Mouse (Mus musculus) adrenal gland, postnatal 10 days (tissue): ENCODE measurements around the gene Pcbp4. TPM values are rescaled to one million over a fixed set of nuclear protein-coding genes. Genes with fewer than 3 reads are reported as not detected.

Experiments
- DNase-seq: peaks from one replicate; pipeline ENCODE4 v3.0.0; 2021; ENCODE audit warnings: mixed read lengths
- total RNA-seq, 2 experiments: library from RNA; stranded (reverse); gene quantifications; 2 replicates each; pipeline ENCODE4 v1.2.3; 2021

Pcbp4 gene
- total RNA-seq, 2 experiments from 2014 or later = 28.6 to 42.5 TPM

DNA sequence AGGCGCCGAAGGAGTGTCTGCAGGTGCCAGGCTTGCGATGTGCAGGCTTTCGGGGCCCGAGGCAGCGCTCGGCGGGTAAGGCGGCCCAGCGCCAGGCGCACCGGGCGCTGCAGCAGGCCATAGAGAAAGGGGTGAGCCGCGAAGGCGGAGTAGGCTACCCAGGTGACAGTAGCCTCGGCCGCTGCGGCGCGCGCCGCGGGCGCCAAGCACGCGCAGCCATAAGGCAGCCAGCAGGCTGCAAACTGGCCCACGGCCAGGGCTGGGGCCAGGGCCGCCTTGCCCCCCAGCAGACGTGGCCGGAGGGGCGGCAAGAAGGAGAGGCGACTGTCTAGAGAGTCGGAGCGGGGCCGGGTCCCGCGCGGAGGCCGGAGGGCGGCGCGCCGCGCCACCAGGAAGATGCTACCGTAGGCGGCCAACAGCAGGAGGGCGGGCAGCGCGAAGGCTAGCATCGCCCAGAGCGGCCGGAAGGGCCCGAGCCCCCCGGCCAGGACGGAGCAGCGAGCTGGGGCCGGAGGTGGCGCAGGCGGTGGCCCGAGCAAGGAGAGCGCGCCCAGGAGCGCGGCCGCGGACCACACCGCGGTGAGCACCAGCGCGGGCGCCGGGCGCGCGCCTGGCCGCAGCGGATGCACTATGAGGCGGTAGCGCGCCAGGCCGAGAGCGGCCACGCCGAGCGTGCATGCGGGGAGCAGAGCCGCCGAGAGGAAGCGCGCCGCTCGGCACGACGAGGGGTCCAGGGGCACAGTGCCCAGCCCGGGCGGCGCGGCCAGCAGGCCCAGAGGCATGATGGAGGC, 11.9 kb downstream of the Pcbp4 start:
- DNase-seq = peak; percentile 71

GRCm38 (mm10) chr9:106465571-106466200, 12.6 kb downstream of the Pcbp4 start, which contains the start of gene Gpr62:
Gpr62 (minus strand) TSS chr9:106465938.
- peak; percentile 43 for DNase-seq

GRCm38 (mm10) chr9:106466721-106467120, 13.6 kb downstream of the Pcbp4 start:
- no peak for DNase-seq

- DNase-seq = no peak
These were observed 14.7 kb downstream of the Pcbp4 start for GRCm38 (mm10) chr9:106467746-106468145.

DNA sequence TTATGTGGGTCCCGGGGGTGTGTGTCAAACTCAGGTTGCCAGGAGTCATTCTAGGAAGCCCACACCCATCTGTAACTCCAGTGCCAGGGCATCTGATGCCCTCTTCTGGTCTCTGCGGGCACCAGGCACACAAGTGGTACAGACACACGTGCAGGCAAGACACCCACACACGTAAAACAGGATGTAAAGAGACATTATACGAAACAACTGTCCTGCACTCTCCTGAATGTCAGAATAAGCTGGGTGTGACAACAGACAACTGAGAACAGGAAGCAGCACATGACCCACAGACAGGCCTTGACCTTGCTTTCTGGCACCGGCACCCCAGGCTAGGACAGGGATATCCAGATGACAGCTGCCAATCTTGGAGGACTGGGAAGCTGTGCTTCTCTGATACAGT, 16.2 kb downstream of the Pcbp4 start:
- DNase-seq = no peak

DNA sequence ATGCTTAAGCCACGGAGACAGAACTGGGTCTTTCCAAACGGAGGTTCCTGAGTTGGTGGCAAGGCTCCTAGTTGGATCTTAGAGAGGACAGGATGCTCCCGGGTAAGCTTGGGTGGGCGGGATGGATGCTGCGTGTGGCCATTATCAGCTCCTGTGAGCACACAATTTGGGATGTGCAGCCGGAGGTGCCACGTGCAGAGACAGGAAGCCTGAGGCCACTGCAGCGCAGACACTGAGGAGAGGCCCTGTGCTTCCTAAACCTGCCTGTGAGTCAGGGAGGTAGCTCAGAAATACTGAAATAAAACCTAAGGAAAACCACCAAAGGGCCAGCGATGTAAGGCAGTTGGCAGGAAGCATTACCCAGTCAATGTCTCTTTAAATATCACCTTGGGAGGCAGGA, 16.7 kb downstream of the Pcbp4 start:
- no peak for DNase-seq

GRCm38 (mm10) chr9:106470991-106471750, 18.1 kb downstream of the Pcbp4 start:
- DNase-seq = no peak

DNA sequence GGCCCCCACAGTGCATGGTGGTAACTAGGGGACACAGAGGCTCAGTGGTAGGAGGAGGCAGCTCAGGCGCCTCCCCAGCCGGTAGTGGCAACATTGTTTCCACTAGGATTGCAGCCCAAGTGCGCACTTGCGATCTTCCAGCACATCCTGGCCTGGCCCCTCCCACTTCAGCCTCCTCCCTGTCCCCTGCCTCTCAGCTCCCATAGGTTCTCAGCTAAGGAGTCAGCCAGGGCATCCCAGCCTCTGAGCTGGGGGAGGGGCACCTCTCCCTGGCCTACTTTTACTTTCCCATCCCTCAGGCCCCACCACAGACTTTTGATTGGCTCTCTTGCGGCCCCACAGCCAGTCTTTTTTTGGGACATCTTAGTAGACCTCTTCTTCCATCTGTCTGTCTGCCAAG, 18.8 kb downstream of the Pcbp4 start:
- peak; percentile 63 for DNase-seq

DNA sequence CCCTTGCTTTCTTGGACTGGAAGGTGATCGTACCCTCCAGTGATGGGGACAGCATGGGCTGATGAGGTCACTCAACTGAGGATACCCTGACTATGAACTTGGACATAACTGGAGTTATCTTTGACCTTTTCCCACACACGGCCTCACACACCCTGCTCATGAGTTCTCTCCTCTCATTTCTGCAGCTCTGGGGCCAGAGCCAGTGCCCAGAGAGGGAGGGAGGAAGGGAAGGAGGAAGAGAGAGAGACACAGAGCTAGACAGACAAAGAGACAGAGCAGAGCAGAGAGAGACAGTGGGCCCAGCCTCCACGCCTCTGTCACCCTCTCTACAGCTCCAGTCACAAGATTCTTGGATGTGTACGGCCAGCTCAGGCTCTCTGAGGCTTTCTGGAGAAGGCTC, 19.2 kb downstream of the Pcbp4 start:
- no peak for DNase-seq

DNA sequence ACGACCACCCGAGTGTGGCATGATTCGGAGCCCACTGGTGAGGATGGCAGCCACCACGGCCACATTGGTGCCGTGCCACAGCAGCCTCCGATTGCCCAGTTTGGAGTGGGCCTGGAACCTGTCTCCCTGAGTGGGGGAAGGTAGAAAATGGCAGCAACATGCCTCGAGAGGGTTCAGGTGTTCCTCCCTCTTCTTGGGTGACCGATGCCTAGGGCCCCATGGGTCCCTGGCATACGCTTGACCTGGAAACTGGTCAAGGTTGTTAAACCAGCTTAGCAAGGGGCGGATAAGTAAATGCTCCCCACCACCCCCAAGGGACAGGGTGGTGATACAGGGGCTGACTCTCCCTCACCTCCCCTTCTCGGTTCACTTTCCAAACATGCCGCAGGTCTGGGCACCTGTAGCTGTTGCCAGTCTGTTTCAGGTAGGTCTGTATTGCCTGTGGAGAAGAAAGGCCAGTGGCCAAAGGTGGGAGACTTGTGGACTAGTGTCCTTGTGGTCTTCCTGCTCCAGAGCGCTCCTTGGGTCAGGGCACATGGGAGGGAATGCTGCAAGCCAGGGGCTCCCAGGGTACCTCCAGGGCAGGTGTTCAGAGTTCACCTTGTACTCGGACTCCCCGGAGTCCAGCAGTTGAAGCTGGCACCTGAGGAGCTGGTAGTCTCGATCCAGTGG, 20.1 kb downstream of the Pcbp4 start:
- DNase-seq = peak; percentile 3

- peak; percentile 10 for DNase-seq
These were observed 20.6 kb downstream of the Pcbp4 start for GRCm38 (mm10) chr9:106473753-106474105.

DNA sequence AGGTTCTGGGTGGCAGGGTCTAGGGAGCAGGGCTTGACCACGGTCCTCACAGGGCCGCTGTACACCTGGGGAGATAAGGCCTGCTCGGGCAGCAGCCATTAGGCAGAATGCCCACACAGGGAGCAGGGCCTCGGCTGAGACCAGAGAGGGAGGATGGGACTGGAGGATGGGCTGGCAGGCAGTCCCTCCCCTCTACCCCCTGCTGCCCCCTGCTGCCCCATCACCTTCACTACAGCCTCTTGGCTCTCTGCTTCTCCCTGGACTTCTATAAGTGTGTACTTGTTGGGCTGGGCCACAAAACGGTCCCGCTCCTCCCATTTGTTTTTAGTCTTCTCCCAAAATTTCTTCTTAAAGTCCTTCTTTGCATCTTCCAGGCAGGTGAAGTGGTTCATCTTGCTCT, 21.4 kb downstream of the Pcbp4 start:
- DNase-seq = peak; percentile 86

- DNase-seq = peak; percentile 25
These were observed 22.0 kb downstream of the Pcbp4 start for GRCm38 (mm10) chr9:106475046-106475445.

GRCm38 (mm10) chr9:106475663-106476001, 22.5 kb downstream of the Pcbp4 start, which contains the start of gene Rrp9:
Rrp9 (plus strand) TSS chr9:106475963.
- DNase-seq = peak; percentile 19

- DNase-seq = peak; percentile 71
These were observed 23.2 kb downstream of the Pcbp4 start for GRCm38 (mm10) chr9:106476002-106476923.

- peak; percentile 98 for DNase-seq
These were observed 23.9 kb downstream of the Pcbp4 start, which contains the start of gene Parp3 for GRCm38 (mm10) chr9:106476924-106477484. Parp3 (minus strand) TSS chr9:106476949.

DNA sequence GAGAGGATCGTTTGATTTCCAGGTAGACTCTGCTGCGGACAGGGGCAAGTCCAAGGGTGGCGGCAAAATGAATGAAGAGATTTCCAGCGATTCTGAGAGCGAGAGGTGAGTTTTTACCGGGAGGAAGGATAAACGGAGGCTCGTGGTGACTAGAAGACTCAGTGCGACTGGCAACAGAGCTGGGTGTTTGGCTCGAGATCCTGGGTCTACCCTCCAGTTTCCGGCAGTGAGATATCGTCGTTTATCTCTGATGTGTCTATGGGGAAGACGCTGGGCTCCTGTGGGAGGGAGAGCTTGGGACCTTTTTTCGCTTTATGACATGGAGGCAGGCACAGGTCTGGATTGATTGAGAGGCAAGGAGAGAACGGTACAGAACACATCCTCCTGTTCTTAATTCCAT, 24.6 kb downstream of the Pcbp4 start:
- peak; percentile 2 for DNase-seq

DNA sequence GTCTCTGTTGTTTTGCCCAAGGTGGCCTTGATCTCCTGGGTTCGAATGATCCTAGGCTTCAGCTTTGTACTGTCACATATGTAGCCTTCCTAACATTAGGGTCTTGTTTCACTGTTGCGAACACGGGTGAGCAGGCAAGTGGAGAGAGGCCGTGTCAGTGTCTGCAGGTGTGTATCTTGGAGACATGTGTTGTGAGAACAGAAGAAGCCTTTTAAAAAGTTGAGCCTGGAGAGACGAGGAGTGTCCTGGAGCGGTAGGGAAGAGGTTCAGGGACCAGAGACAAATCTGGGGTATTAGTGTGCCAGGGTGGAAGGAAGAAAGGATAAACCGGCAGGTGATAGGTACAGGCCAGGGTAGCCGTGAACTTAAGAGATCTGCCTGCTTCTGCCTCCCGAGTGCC, 25.0 kb downstream of the Pcbp4 start:
- DNase-seq = peak; percentile 1

DNA sequence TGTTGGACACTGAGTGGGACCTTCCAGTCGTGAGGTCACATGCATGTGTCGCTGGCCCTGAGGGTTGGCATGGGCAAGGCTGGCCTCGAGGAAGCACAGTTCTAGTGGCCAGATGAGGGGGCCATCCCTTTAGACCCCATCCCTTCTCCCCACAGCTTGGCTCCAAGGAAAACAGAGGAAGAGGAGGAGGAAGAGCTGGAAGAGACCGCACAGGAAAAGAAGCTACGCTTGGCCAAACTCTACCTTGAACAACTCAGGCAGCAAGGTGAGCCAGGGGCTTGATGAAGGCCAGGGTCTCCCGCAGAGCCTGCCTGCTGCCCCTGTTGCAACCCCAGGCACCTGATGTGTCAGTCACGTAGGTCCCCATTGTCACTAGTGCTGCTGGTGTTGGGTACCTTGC, 27.4 kb downstream of the Pcbp4 start:
- DNase-seq = no peak

- no peak for DNase-seq
These were observed 28.0 kb downstream of the Pcbp4 start for GRCm38 (mm10) chr9:106481075-106481474.

DNA sequence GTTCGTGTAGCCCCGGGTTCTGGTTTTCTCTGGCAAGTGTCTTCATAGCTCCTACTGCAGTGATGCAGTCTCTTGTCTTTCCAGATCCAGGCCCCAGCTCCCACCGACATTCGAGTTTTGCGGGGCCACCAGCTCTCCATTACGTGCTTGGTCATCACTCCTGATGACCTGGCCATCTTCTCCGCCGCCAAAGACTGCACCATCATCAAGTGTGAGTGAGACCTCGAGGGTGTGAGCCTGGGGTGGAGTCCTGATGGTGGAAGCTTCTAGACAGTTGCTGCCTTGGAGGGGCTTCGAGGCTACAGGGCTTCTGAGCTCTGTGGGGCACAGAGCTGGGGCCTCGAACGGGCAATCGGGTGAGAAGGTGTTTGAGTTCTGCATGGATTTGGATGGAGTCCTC, 28.6 kb downstream of the Pcbp4 start:
- DNase-seq = no peak
